In the genomic region with DNA sequence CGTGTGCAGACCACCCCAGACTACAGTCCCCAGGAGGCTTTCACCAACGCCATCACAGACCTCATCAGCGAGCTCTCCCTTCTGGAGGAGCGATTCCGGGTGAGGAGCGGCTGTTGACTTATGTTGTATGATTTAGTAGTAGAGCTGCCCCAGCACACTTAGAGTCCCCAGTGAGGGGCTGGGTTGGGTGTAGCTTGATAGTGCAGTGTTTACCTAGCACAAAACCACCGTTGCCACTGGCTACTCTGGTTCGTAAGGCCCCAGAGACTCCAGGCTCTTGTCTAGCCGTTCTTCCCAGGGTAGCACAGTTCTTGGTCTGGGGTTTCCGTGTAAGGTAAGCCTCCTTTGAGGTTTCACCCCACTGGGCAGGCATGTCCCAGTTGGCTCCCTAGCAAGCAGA, we compare ENCODE assay signal across 22 mouse cellular contexts. TPM values are rescaled to one million over a fixed set of nuclear protein-coding genes. Genes with fewer than 3 reads are reported as not detected.
DNase-seq lines count a peak whose midpoint lies in the region; ATAC-seq and TF ChIP-seq lines count a peak whose summit lies in the region.
"Had no signal": no experiment of that assay in that cellular context is flagged by ENCODE, and none has a peak within 500 bp of the region (broad histone marks: within the 10 kb centered on the region; RNA-seq: fewer than 3 reads in every experiment).

No protein-coding gene starts in this region.

- peak; percentile 62 for DNase-seq in stomach, postnatal 0 days (ENCODE audit: low spot score)
- DNase-seq in layer of hippocampus, adult 8-10 months (ENCODE audit: low spot score in 2 of 2) = no peak
- no peak for DNase-seq in adrenal gland, adult (ENCODE audit: inconsistent age in 2 of 2, low spot score in 1 of 2)
- no peak for DNase-seq in heart, embryonic 10.5 days (ENCODE audit: low spot score)
- DNase-seq: adrenal gland, adult 2 months; adrenal gland, postnatal 10 days; adrenal gland, postnatal 25 days; cerebellum, adult 11-12 months; cerebellum, adult 2 months; cerebellum, adult 9-10 months; cerebellum, postnatal 10 days; cerebellum, postnatal 25 days; forebrain, postnatal 0 days had no signal

- H3K4me1 ChIP-seq in bone marrow macrophage, adult 2 months (ENCODE audit: control insufficient read depth, insufficient read depth, low read length) = 0 out of 2 replicates have a peak, but pooled peaks cover 6% of the 10 kb centered on the region
- H3K4me1 ChIP-seq in stomach, embryonic 15.5 days = peaks cover 7% of the 10 kb centered on the region
- peaks cover 3% of the 10 kb centered on the region; the same call in 1 of the 2 replicates for H3K4me1 ChIP-seq in stomach, postnatal 0 days (replicated peaks; ENCODE audit: control insufficient read depth, insufficient read depth)
- peaks cover 11% of the 10 kb centered on the region for H3K4me1 ChIP-seq in heart, embryonic 10.5 days

- no peak for TF ChIP-seq CTCF in bone marrow macrophage, adult 2 months (IDR thresholded peaks at IDR 0.05; ENCODE audit: low read depth, low read length)
- TF ChIP-seq CTCF in stomach, postnatal 0 days (IDR thresholded peaks at IDR 0.05; ENCODE audit: low read depth) = no peak

- no peaks in the 10 kb centered on the region for H3K9me3 ChIP-seq in stomach, embryonic 15.5 days
- no peaks in the 10 kb centered on the region for H3K9me3 ChIP-seq in stomach, postnatal 0 days (ENCODE audit: control insufficient read depth, low read length)
- H3K9me3 ChIP-seq in heart, embryonic 10.5 days = no peaks in the 10 kb centered on the region
- H3K9me3 ChIP-seq: embryonic facial prominence, embryonic 10.5 days; embryonic facial prominence, embryonic 12.5 days; forebrain, embryonic 13.5 days; forebrain, embryonic 15.5 days; G1E had no signal

- TF ChIP-seq EP300 in stomach, postnatal 0 days (optimal IDR thresholded peaks at IDR 0.05) = no peak

- H3K4me2 ChIP-seq in stomach, embryonic 15.5 days = no peak overlapping the region
- no peak overlapping the region for H3K4me2 ChIP-seq in stomach, postnatal 0 days (replicated peaks; ENCODE audit: low read depth)
- H3K4me2 ChIP-seq: embryonic facial prominence, embryonic 12.5 days; forebrain, embryonic 13.5 days; forebrain, embryonic 15.5 days had no signal

- no peak overlapping the region for H3K27ac ChIP-seq in bone marrow macrophage, adult 2 months (ENCODE audit: insufficient read depth, low read depth, low read length)
- H3K27ac ChIP-seq in stomach, embryonic 15.5 days = peak overlapping the region; percentile 9; the same call in 1 of the 2 replicates
- no peak overlapping the region for H3K27ac ChIP-seq in stomach, postnatal 0 days (replicated peaks)
- H3K27ac ChIP-seq in heart, embryonic 10.5 days = no peak overlapping the region
- H3K27ac ChIP-seq: embryonic facial prominence, embryonic 10.5 days; embryonic facial prominence, embryonic 12.5 days; forebrain, embryonic 13.5 days; forebrain, embryonic 15.5 days had no signal

- TF ChIP-seq POLR2A in bone marrow macrophage, adult 2 months (IDR thresholded peaks at IDR 0.05; ENCODE audit: borderline replicate concordance, low read depth, low read length) = 0 out of 2 replicates have a peak, but pooled peaks have one; percentile 10

- no peak overlapping the region for H3K4me3 ChIP-seq in bone marrow macrophage, adult 2 months (ENCODE audit: insufficient read depth, low read length)
- no peak overlapping the region for H3K4me3 ChIP-seq in stomach, embryonic 15.5 days (replicated peaks)
- H3K4me3 ChIP-seq in stomach, postnatal 0 days (ENCODE audit: low read depth, low read length) = no peak overlapping the region
- H3K4me3 ChIP-seq in heart, embryonic 10.5 days = no peak overlapping the region
- H3K4me3 ChIP-seq: embryonic facial prominence, embryonic 10.5 days; embryonic facial prominence, embryonic 12.5 days; forebrain, embryonic 13.5 days; forebrain, embryonic 15.5 days had no signal

- WGBS in stomach, embryonic 15.5 days = 76% methylated on average over 10 of the region's 10 CpGs
- WGBS in stomach, postnatal 0 days = 68% methylated on average over 10 of the region's 10 CpGs
- 86% methylated on average over 10 of the region's 10 CpGs for WGBS in heart, embryonic 10.5 days

- H3K9ac ChIP-seq in stomach, embryonic 15.5 days = no peak overlapping the region
- no peak overlapping the region for H3K9ac ChIP-seq in stomach, postnatal 0 days (ENCODE audit: low read length)
- H3K9ac ChIP-seq: embryonic facial prominence, embryonic 12.5 days; forebrain, embryonic 13.5 days; forebrain, embryonic 15.5 days; forebrain, postnatal 0 days had no signal

- peak; percentile 79 for ATAC-seq in stomach, embryonic 15.5 days (ENCODE audit: insufficient read depth, low FRiP score, low read depth)
- peak; percentile 73; the same call in 1 of the 2 replicates for ATAC-seq in stomach, postnatal 0 days (ENCODE audit: low FRiP score, low TSS enrichment)
- ATAC-seq: activated CD4-positive, CD25-positive, alpha-beta regulatory T cell, adult 4 months; forebrain, embryonic 13.5 days; forebrain, embryonic 15.5 days; forebrain, postnatal 0 days; Patski had no signal

- no peaks in the 10 kb centered on the region for H3K27me3 ChIP-seq in stomach, embryonic 15.5 days (replicated peaks)
- no peaks in the 10 kb centered on the region for H3K27me3 ChIP-seq in stomach, postnatal 0 days (ENCODE audit: control insufficient read depth, insufficient read depth, low read length)
- H3K27me3 ChIP-seq in heart, embryonic 10.5 days (ENCODE audit: insufficient read depth, poor library complexity, severe bottlenecking) = no peaks in the 10 kb centered on the region
- H3K27me3 ChIP-seq: embryonic facial prominence, embryonic 12.5 days; forebrain, embryonic 13.5 days; forebrain, embryonic 15.5 days; Patski had no signal

- H3K36me3 ChIP-seq in stomach, embryonic 15.5 days = peaks cover 52% of the 10 kb centered on the region
- H3K36me3 ChIP-seq in stomach, postnatal 0 days (ENCODE audit: control insufficient read depth, insufficient read depth, low read length) = peaks cover 8% of the 10 kb centered on the region; the same call in 1 of the 2 replicates
- H3K36me3 ChIP-seq in heart, embryonic 10.5 days = peaks cover 74% of the 10 kb centered on the region

RNA-seq across cellular contexts. Expression of a gene that starts 5.7 kb away (rescaled TPM):
- 82.8 and 86.7 TPM in 2 replicates for polyA plus RNA-seq in bone marrow macrophage, adult 2 months (2012; ENCODE audit: insufficient read depth, insufficient read length, missing spikeins)
- polyA plus RNA-seq in stomach, embryonic 15.5 days (2015; fragmentation: Nextera tagmentation; extraction: Ambion mirVana) = 209 and 218 TPM in 2 replicates
- polyA plus RNA-seq in stomach, postnatal 0 days (2015; fragmentation: Nextera tagmentation; extraction: Ambion mirVana) = 171 TPM in 2 replicates
- total RNA-seq in layer of hippocampus, adult 8-10 months (2022) = 10 to 100 TPM; 63.7 to 80.3 (median 70.5) TPM
- 180 and 217 TPM in 2 replicates for polyA plus RNA-seq in heart, embryonic 10.5 days (2016; fragmentation: Nextera tagmentation; extraction: Ambion mirVana)

RNA-seq across cellular contexts. Expression of a gene that starts 13.7 kb away (rescaled TPM):
- 30.5 and 36.4 TPM in 2 replicates for polyA plus RNA-seq in bone marrow macrophage, adult 2 months (2012; ENCODE audit: insufficient read depth, insufficient read length, missing spikeins)
- polyA plus RNA-seq in stomach, embryonic 15.5 days (2015; fragmentation: Nextera tagmentation; extraction: Ambion mirVana) = 27.2 and 28.5 TPM in 2 replicates
- 8.5 and 9.2 TPM in 2 replicates for polyA plus RNA-seq in stomach, postnatal 0 days (2015; fragmentation: Nextera tagmentation; extraction: Ambion mirVana)
- 10 to 100 TPM; 12.4 to 17.7 (median 16.1) TPM for total RNA-seq in layer of hippocampus, adult 8-10 months (2022)
- polyA plus RNA-seq in heart, embryonic 10.5 days (2016; fragmentation: Nextera tagmentation; extraction: Ambion mirVana) = 31.5 and 42.2 TPM in 2 replicates

RNA-seq across cellular contexts. Expression of a gene that starts 13.8 kb away (rescaled TPM):
- 9.6 and 10.4 TPM in 2 replicates for polyA plus RNA-seq in bone marrow macrophage, adult 2 months (2012; ENCODE audit: insufficient read depth, insufficient read length, missing spikeins)
- 16.5 and 17.1 TPM in 2 replicates for polyA plus RNA-seq in stomach, embryonic 15.5 days (2015; fragmentation: Nextera tagmentation; extraction: Ambion mirVana)
- polyA plus RNA-seq in stomach, postnatal 0 days (2015; fragmentation: Nextera tagmentation; extraction: Ambion mirVana) = 9.4 and 10.3 TPM in 2 replicates
- 10 to 100 TPM in 1 of 4 experiments, 1 to 10 TPM in 3; 8.7 to 10.8 (median 9.6) TPM for total RNA-seq in layer of hippocampus, adult 8-10 months (2022)
- polyA plus RNA-seq in heart, embryonic 10.5 days (2016; fragmentation: Nextera tagmentation; extraction: Ambion mirVana) = 18.0 and 21.7 TPM in 2 replicates

RNA-seq across cellular contexts. Expression of a gene that starts 38.4 kb away (rescaled TPM):
- 273 and 311 TPM in 2 replicates for polyA plus RNA-seq in bone marrow macrophage, adult 2 months (2012; ENCODE audit: insufficient read depth, insufficient read length, missing spikeins)
- polyA plus RNA-seq in stomach, embryonic 15.5 days (2015; fragmentation: Nextera tagmentation; extraction: Ambion mirVana) = 9.3 and 10.4 TPM in 2 replicates
- 4.0 and 4.7 TPM in 2 replicates for polyA plus RNA-seq in stomach, postnatal 0 days (2015; fragmentation: Nextera tagmentation; extraction: Ambion mirVana)
- 10 to 100 TPM in 1 of 4 experiments, 1 to 10 TPM in 3; 3.9 to 11.5 (median 7.7) TPM for total RNA-seq in layer of hippocampus, adult 8-10 months (2022)
- 0.54 and 2.0 TPM in 2 replicates for polyA plus RNA-seq in heart, embryonic 10.5 days (2016; fragmentation: Nextera tagmentation; extraction: Ambion mirVana)

RNA-seq across cellular contexts. Expression of a gene that starts 48.3 kb away (rescaled TPM):
- polyA plus RNA-seq in bone marrow macrophage, adult 2 months (2012; ENCODE audit: insufficient read depth, insufficient read length, missing spikeins) = 18.1 and 20.2 TPM in 2 replicates
- 7.0 and 7.5 TPM in 2 replicates for polyA plus RNA-seq in stomach, embryonic 15.5 days (2015; fragmentation: Nextera tagmentation; extraction: Ambion mirVana)
- polyA plus RNA-seq in stomach, postnatal 0 days (2015; fragmentation: Nextera tagmentation; extraction: Ambion mirVana) = 6.7 and 7.2 TPM in 2 replicates
- total RNA-seq in layer of hippocampus, adult 8-10 months (2022) = 100 to 1,000 TPM; 106 to 122 (median 118) TPM
- 2.2 and 3.3 TPM in 2 replicates for polyA plus RNA-seq in heart, embryonic 10.5 days (2016; fragmentation: Nextera tagmentation; extraction: Ambion mirVana)
